Mouse (Mus musculus): Measurements from ENCODE around the gene Ccdc97.

Gene Ccdc97

GRCm38 (mm10) chr7:25720760-25721159 is 1.9 kb upstream of the Ccdc97 start:
- CTCF ChIA-PET = interaction anchor here (0.5 to 1.1 kb wide), 2 partner anchors 33 to 45 kb away, joined by 3 to 4 read pairs; no protein-coding TSS in a partner anchor

- CTCF ChIA-PET = interaction anchor here (0.5 to 1.1 kb wide), 2 partner anchors 32 to 46 kb away, joined by 3 to 4 read pairs; no protein-coding TSS in a partner anchor
Measured at GRCm38 (mm10) chr7:25719761-25720610, 1.1 kb upstream of the Ccdc97 start.

DNA sequence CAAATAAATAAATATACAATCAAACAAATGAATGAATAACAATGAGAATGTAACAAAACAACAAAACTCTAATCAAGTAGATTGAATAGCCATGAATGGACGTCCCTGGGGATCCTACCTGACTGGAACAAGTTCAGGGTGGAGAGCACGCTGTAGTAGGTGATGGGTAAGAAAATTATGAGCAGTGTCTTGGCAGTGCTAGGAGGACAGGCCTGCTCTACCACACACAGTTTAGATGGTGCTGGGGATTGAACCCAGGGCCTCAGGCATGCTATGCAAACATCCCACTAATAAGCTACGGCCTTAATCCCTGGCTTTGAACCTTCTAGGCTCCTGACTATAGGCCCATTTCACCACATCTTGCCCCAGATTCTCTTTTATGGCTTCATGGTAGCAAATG is 1.4 kb downstream of the Ccdc97 start:
- CTCF ChIA-PET = no interaction called here

- CTCF ChIA-PET = no interaction called here
Measured at GRCm38 (mm10) chr7:25715731-25716271, 3.1 kb downstream of the Ccdc97 start.

DNA sequence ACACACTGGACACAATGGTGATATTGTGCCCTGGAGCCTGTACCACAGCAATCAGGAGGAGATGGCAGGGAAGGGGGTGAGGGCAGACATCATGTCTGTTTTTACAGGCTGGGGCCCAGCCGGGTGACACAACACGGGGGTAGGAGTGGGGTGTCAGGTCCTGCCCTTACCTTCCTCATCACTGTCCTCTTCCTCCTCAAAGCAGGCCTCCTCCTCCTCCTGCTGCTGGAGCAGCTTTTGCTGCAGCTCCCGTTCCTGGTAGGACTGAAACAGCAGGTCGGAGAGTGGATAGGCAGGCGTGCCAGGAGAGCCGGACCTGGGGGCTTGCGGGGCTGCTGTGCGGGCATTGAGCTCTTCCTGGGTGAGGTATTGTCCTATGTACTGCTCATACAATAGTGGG is 4.3 kb downstream of the Ccdc97 start:
- CTCF ChIA-PET = no interaction called here

GRCm38 (mm10) chr7:25712801-25713200 is 6.1 kb downstream of the Ccdc97 start:
- CTCF ChIA-PET = no interaction called here

GRCm38 (mm10) chr7:25711731-25712197 is 7.1 kb downstream of the Ccdc97 start:
- CTCF ChIA-PET = no interaction called here

- CTCF ChIA-PET = no interaction called here
Measured at GRCm38 (mm10) chr7:25711165-25711564, 7.7 kb downstream of the Ccdc97 start.

- CTCF ChIA-PET = interaction anchor here (0.7 kb wide), 1 partner anchor 1761 kb away, joined by 4 read pairs; no protein-coding TSS in a partner anchor
Measured at GRCm38 (mm10) chr7:25710519-25711130, 8.3 kb downstream of the Ccdc97 start.

DNA sequence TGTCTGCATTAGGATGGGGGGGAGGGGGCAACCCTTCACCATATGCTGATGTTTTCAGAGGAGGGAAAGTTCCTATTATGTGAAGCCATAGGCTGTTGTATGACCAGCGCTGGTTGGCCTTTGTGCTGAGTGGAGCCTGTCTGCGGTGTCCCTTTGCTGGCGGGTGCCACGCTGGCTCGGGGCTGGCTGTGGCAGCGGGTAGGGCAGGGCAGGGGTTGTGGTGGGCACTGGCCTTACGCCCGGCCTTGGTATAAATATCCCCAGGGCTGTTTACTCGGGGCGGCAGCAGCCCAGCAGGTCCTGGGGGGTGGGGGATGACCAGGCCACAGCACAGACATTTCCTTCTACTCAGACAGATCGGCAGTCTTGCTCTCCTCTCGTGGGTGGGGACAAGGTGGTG is 8.9 kb downstream of the Ccdc97 start:
- CTCF ChIA-PET = interaction anchor here (0.7 kb wide), 1 partner anchor 1761 kb away, joined by 4 read pairs; no protein-coding TSS in a partner anchor

- CTCF ChIA-PET = interaction anchor here (0.7 kb wide), 1 partner anchor 34 kb away, joined by 4 read pairs; no protein-coding TSS in a partner anchor
Measured at GRCm38 (mm10) chr7:25707581-25708292, 11.2 kb downstream of the Ccdc97 start.

DNA sequence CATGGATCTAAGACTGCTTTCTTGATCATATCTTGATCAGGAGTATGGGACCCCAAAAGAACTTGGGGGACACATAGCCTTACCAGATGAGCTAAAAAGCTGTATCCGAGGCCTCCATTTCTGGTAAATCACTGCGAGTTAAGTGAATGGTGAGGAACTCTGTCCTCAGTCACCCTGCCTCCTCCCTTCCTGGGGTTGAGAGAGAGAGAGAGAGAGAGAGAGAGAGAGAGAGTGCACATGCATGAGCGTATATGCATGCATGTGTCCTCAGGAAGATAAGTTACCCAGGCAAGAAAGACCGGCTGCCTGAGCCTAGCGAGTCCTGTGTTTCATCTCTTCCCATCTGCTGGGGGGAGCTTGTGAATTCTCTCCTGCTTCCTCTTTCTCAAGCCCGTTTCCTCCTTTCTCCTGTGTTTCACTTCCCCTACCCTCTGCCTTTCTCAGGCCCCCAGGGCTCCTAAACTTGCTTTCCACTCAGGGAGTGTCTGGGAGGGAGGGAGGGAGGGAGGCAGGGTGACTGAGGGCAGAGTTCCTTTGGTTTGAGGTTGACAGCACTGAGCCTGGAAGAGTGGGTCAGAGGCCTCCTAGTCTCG is 12.2 kb downstream of the Ccdc97 start:
- CTCF ChIA-PET = no interaction called here

GRCm38 (mm10) chr7:25705801-25706251 is 13.1 kb downstream of the Ccdc97 start:
- CTCF ChIA-PET = no interaction called here

GRCm38 (mm10) chr7:25704716-25705364 is 14.0 kb downstream of the Ccdc97 start:
- CTCF ChIA-PET = no interaction called here

DNA sequence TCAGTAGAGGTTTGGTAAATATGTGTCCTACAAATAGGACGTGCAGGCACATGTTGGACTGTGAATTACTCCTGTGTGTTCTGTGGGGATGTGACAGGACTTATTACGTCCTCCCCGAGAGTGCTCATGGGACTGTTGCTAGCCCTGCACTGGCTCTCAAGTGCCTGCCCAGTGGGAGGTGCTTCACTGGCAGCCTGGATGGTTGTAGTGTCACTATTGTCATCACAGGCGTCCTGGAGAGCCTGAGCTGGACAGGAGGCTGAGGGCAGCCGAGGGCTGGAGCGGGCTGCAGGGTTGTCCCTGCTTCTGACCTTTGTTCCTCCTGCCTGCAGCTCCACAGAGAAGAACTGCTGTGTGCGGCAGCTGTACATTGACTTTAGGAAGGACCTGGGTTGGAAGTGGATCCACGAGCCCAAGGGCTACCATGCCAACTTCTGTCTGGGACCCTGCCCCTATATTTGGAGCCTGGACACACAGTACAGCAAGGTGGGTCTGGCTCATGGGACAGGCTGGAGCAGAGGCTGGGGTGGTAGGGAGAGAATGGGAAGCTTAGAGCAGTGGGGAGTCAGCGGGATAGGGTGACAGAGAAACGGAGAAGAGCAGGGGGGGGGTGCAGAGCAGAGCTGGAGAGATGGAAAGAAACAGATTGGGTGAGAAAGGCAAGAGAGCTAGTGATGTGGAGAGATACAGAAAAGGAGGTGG is 14.9 kb downstream of the Ccdc97 start:
- CTCF ChIA-PET = no interaction called here

- CTCF ChIA-PET = interaction anchor here (0.7 to 1.9 kb wide), 3 partner anchors 9 to 14 kb away, joined by 5 to 6 read pairs (median 6); no protein-coding TSS in a partner anchor
Measured at GRCm38 (mm10) chr7:25702350-25702749, 16.5 kb downstream of the Ccdc97 start.

DNA sequence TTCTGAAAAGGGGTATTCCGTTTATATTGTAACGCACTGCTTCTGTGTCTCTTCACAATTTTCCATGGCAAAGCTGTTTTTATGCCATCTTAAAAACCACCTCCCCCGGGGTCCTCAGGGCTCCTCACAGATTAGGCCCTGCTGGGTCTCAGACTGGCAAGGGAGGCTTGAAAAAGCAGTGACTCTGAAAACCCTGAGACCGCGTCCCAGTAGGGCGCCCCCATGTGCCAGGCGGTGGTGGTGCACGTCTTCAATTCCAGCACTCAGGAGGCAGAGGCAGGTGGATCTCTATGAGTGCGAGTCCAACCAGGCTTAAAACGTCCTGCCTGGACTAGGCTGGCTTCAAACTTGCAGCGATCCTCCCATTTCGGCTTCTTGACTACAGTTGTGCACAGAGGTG is 18.2 kb downstream of the Ccdc97 start:
- CTCF ChIA-PET = no interaction called here

DNA sequence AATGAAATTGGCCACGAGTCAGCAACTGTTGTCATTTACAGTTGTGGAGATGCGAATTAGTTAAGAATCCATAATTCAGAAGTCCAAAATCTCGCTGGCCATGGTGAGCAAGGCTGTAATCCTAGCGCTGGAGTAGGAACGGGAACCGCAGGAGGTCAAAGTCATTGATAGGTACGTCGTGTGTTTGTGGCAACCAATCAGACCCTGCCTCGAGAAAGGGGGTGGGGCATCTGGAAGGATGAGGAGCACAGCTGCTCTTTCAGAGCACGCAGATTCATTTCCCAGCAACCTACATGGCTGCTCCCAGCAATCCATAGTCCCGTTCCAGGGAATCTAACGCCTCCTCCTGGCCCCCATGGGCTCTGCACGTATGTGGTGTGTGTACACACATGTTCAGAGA is 19.0 kb downstream of the Ccdc97 start:
- CTCF ChIA-PET = no interaction called here

DNA sequence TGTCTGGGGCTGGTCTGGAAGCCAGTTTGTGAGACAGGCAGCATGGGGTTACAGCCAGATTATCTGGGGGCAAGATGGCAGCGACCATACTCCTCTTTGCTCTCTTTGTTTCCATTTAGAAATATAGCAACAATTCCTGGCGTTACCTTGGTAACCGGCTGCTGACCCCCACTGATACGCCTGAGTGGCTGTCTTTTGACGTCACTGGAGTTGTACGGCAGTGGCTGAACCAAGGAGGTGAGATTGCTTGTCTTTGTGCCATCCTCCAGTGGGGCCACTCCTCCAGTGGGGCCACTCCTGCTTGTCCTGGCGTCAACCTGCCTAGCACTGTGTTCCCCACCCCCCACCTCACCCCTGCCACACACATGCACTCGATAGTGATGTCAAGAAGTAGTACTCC is 24.8 kb downstream of the Ccdc97 start:
- CTCF ChIA-PET = interaction anchor here (0.5 kb wide), 1 partner anchor 9 kb away, joined by 6 read pairs; no protein-coding TSS in a partner anchor

- CTCF ChIA-PET = interaction anchor here (0.6 to 2.4 kb wide), 2 partner anchors 12 to 38 kb away, joined by 3 to 6 read pairs; no protein-coding TSS in a partner anchor
Measured at GRCm38 (mm10) chr7:25690051-25690450, 28.8 kb downstream of the Ccdc97 start.
